Mouse (Mus musculus): ENCODE data around the gene Olfr1034.
"Not testable (repeated sequence)": the region's sequence is repeated elsewhere in the genome, so short reads cannot be mapped to it uniquely, and the experiment has no call there.

- TF ChIP-seq POLR2A (IDR thresholded peaks at IDR 0.05; ENCODE audit: borderline replicate concordance, insufficient read depth, low read length); CTCF (IDR thresholded peaks at IDR 0.05; ENCODE audit: borderline replicate concordance, insufficient read depth, low read depth, low read length): not testable (repeated sequence)
Measured at GRCm38 (mm10) chr2:86073692-86074091, 28.0 kb downstream of the Olfr1034 start, which contains the start of gene Olfr1036.

Data from cerebellum, adult 2 months (tissue).